Mouse (Mus musculus) heart, postnatal 10 days (tissue): ENCODE measurements around the gene A2ml1. TPM values are rescaled to one million over a fixed set of nuclear protein-coding genes. Genes with fewer than 3 reads are reported as not detected.

ENCODE experiments used
- total RNA-seq, 2 experiments: library from RNA; stranded (reverse); gene quantifications; 2 replicates each; pipeline ENCODE4 v1.2.3; 2021

Gene A2ml1
- total RNA-seq, 2 experiments from 2014 or later: not detected

Other genes with a start within 250 kb of the A2ml1 start
- 1 to 10 TPM; 8.7 to 8.9 TPM for gene Tulp3, start 225.8 kb downstream of the A2ml1 start, total RNA-seq
- gene Rhno1, start 218.7 kb downstream of the A2ml1 start, total RNA-seq: 10 to 100 TPM; 14.7 to 15.3 TPM
- 10 to 100 TPM; 10.4 to 14.1 TPM for gene Foxm1, start 218.6 kb downstream of the A2ml1 start, total RNA-seq
- gene Tex52, start 206.2 kb downstream of the A2ml1 start, total RNA-seq: not detected
- not detected for gene Gm44596, start 206.1 kb downstream of the A2ml1 start, total RNA-seq
- 1 to 10 TPM; 3.6 TPM for gene Nrip2, start 182.3 kb downstream of the A2ml1 start, total RNA-seq
- 10 to 100 TPM; 21.5 to 30.8 TPM for gene Itfg2, start 156.7 kb downstream of the A2ml1 start, total RNA-seq
- 100 to 1,000 TPM; 202 to 247 TPM for gene Fkbp4, start 142.9 kb downstream of the A2ml1 start, total RNA-seq
- 1 to 10 TPM in 1 of 2 experiments, under 1 TPM in 1; 0.50 to 1.3 TPM for gene Pzp, start 54.9 kb downstream of the A2ml1 start, total RNA-seq
- gene Klrb1a, start 41.9 kb upstream of the A2ml1 start, total RNA-seq: not detected
- gene Clec2h, start 80.8 kb upstream of the A2ml1 start, total RNA-seq: not detected
- not detected for gene Klrb1, start 141.5 kb upstream of the A2ml1 start, total RNA-seq
- not detected for gene Klrb1c, start 207.6 kb upstream of the A2ml1 start, total RNA-seq
- gene Gm44511, start 244.7 kb upstream of the A2ml1 start, total RNA-seq: not detected
- gene Klrb1b, start 244.7 kb upstream of the A2ml1 start, total RNA-seq: not detected